Mouse (Mus musculus): ENCODE measurements at regions not wholly inside any gene's neighbourhood (a gene's known extent, or its start where the extent isn't known, plus 50 kb on each side); places are given as distances from the start of the nearest gene placed in this dataset.

DNA sequence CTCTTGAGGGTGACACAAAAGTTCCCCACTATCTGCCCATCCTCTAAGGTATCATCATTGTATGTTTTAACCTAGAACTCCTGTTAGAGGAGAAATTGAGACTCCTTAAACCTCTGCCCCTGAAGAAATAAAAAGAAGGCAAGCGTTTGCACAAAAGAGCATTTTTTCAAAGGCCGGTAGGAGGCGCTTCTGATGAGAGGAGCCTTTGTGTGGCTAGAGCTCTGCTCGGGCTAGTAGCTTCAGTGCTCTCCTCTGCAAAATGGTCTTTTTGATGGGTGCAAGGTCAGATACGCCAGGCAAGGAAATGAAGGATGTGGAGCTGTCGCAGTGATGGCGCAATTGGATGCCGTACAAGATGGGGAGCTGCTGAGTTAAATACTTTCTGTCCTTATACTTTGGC lies 649.0 kb downstream of the Dhx35 start:
- no peak for TF ChIP-seq POLR2A (IDR thresholded peaks at IDR 0.05; ENCODE audit: low read depth, low read length)
- TF ChIP-seq CTCF (IDR thresholded peaks at IDR 0.05; ENCODE audit: extremely low read depth, insufficient read depth, insufficient read length, insufficient replicate concordance): no peak
